Mouse (Mus musculus): ENCODE data around the gene Pabpc1l.

DNA sequence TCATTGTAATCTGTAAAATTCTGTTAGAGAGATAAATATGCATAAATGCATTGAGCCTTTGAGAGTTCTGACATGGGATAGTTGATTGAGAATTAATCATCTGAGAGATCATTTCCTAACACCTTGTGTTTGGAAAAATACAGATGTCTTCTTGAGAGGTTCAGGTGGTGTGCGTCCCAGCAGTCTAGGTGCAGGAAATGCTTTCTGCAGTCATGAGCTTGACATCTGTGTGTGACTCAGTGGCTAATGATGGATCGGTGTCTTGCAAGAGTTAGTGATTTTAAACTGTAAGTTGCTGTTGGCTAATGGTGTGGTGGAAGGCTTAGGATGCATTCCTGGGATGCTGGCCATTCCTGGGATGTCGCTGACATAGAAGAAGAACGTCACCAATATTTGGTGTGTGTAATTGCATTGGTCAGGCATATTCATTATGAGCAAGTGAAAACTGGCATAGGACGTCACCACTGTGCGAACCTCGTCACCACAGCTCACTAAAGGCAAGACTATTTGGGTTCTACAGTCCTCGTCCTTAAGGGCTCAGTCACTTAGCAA lies 51.7 kb downstream of the Pabpc1l start:
- TF ChIP-seq POLR2A (IDR thresholded peaks at IDR 0.05; ENCODE audit: borderline replicate concordance, extremely low read depth, insufficient read depth, insufficient read length, poor library complexity, severe bottlenecking) (no peak), CTCF (IDR thresholded peaks at IDR 0.05; ENCODE audit: borderline replicate concordance, extremely low read depth, insufficient read depth, insufficient read length) (no peak)

Measured in brain, embryonic 14.5 days (tissue).